Mouse (Mus musculus): Measurements from ENCODE around the gene Prlh.

GRCm38 (mm10) chr1:90936990-90937389 is 15.9 kb upstream of the Prlh start:
- no peak for TF ChIP-seq CTCF (IDR thresholded peaks at IDR 0.05; ENCODE audit: low read depth, low read length)
- no peak for TF ChIP-seq POLR2A (IDR thresholded peaks at IDR 0.05; ENCODE audit: extremely low read depth, insufficient read depth, low read length)

All from liver, adult 2 months (tissue).